Mouse (Mus musculus) left cerebral cortex, adult 11 months (tissue): ENCODE measurements around the gene C2cd4d.
A peak's percentile ranks its signal among the peaks of the same experiment; 100 is the strongest.

Source experiments
- DNase-seq: peaks from one replicate; pipeline ENCODE4 v3.0.0; 2022; ENCODE audit warnings: low spot score

The C2cd4d gene

DNA sequence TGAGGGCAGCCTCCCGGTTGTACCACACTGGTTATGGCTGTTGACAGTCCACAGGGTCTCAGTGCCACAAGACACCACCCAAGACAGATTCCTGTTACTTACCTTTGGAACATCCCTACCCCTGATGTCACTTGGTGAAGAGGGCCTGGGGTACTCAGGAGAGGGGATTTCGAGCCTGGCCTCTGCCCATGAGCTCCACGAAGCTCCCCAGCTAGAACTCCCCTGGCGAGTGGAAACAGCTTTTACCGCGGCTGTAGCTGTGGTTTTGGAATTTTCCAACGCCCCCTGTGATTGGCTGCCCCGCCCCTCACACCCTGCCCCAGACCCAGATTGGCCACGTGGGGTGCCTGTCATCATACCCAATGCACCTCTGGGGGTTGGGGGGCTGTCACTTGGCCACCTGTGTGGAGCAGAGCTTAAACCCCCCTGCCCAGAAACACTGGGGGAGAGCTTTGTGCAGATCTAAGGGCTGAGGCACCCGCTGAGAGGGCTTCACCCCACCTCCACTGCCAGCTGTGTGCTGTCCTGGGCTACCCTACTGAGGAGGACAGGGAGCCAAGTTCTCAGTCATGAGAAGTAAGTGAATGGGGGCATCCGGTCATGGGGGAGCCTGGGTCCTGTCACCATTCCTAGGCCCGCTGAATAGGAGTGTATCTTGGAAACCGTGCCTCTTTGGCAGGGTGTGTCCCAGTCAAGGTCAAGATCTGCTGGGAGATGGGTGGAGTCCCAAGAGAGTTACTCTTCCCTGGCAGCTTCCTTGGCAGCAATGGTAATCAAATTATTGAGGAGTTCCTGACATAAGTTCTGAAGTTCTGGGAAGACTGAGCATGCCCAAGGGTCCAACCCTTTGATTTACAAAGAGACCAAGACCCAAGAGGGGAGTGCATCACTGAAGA lies 15.0 kb downstream of the C2cd4d start:
- no peak for DNase-seq

DNA sequence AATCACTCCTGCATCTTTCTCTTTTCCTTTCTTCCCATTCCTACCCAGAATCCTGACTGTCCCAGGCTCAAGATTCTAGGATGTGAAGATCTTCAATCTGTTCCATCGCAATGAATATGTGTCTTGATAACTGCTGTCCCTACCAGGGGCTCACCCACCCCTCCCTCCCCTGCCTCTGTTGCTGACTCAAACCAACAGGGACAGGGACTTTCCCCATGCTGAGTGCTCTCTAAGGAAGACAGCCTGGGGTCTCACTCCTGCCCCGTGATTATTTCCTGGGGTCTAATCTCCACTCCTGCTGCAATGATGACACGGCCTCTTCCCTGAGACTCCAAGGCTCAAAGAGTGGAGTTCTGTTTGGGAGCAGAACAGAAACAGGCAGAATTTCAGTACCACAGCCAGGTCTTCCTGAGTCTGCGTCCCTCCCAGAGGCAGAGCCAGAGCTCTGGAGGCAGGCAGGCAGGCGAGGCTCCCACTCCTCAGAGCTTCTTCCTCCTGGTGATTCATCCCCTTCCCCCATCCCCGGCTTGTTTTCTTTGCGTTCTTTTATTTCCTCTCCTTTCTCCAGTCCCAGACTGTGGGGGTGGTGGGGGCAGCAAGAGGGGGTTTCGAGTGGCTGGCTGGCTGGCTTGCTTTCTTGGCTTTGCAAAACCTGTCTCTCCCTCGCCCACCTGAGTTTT lies 17.7 kb downstream of the C2cd4d start:
- DNase-seq: no peak

DNA sequence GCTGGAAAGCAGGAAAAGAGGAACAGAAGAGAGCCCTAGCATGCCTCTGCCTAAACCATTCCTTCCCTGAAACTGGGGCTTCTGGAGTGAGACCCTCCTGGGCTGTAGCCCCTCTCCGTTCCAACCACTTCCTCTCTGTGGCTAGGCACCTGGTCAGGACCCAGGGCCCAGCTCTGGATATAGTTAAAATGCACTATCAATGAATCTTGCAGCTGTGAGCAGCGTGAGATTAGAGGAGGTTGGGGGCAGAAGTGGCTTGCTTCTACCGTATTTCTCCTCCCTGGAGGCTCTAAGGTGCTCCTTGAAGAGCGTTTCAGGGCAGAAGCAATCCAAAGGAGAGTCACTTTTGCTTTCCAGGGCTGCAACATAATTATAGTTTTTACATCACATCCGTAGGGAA lies 20.1 kb downstream of the C2cd4d start:
- DNase-seq: no peak

DNA sequence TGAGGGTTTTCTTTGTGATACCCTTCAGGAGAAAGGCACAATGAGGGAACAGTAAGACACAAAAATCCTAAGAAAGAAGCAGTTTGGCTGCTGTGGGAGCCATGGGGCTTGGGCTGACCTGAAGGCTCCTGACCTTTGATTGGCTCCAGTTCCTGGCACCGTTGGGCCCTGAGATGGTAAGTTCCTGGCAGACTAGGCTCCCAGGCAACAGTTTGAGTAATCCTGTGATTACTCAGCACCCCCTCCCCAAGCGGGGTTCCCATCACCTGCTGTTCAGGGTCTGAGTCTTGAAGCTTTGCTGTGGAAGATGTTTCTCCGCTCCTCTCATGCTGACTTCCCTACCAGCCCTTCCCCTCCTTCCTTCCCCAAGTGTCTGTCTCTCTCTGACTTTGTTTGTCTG lies 21.2 kb downstream of the C2cd4d start:
- no peak for DNase-seq

DNA sequence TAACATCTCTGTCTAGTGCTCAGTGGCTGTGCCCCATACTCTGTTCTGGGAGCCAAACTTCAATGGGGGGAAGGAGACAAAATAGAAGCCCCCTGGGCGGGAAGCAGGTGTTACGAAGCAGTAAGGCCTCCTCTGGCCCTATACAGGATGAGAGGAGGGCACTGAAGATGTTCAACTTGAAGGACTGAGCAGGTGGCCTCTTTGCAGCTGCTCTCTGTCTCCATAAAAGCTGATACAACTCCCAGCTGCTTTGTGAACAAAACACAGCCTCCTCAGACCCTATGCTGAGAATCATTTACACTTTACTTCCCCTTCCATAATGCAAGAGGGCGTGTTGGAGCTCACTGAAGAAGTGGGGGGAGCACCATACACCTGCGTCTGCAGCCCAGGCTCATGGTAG lies 24.4 kb downstream of the C2cd4d start:
- DNase-seq: no peak

DNA sequence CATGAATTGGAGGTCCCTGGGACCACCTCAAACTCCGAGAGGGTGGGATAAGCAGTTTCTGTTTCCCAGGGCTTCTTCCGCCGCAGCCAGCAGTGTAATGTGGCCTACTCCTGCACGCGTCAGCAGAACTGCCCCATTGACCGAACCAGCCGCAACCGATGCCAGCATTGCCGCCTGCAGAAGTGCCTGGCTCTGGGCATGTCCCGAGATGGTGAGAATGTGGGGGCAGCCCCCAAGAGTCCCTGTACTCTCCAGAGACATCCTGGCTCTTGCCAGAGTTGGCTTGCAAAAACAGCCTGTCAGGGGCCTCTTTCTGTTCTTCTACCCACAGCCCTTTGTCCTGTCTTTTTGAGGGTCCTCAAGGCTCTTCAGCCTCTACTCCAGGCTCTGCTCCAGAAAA lies 25.2 kb downstream of the C2cd4d start:
- DNase-seq: no peak

DNA sequence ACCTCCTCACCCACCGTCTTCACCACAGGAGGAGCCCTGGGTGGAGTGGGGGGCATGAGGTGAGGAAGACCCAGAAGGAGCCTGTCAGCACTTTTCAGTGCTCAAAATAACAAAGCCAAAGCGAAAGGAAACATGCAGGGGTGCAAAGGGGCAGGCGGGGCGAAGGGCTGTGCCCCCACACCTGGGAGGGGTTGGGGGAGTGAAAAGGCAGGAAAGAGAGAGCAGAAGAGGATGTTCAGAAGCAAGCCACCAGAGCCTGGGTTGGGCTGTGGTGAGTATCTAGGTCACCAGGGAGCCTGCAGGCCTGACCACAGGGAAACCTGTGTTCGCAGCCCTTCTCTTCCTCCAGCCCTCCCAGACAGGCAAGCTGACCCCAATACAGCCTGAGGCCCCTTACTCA lies 25.8 kb downstream of the C2cd4d start:
- DNase-seq: no peak

DNA sequence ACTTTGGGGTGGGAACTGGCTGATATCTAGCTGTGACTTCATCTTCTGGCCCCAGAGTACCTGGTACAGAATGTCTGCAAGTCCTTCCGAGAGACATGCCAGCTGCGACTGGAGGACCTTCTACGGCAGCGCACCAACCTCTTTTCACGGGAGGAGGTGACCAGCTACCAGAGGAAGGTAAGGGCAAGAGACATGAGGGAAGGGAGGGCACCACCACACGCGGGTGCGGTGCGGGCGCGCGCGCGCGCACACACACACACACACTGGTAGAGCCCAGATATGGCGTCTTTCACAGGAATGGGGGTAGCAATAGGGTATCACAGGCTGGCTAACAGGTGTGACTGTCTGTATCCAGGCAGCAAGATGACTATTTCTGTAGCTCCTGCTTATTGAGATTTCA lies 27.2 kb downstream of the C2cd4d start:
- no peak for DNase-seq

DNA sequence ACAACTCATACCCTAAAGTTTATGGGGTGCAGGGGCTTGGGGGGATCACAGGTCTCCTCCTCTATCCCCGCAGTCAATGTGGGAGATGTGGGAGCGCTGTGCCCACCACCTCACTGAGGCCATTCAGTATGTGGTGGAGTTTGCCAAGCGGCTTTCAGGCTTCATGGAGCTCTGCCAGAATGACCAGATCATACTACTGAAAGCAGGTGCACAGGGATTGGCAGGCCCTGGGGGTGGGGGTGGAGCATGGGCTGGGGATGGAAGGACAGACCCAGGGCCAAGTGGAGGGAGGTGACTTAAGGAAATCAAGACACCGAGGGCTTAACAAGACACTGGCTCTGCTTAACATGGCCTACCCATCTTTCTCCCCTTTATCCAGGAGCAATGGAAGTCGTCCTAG lies 28.8 kb downstream of the C2cd4d start:
- no peak for DNase-seq

DNA sequence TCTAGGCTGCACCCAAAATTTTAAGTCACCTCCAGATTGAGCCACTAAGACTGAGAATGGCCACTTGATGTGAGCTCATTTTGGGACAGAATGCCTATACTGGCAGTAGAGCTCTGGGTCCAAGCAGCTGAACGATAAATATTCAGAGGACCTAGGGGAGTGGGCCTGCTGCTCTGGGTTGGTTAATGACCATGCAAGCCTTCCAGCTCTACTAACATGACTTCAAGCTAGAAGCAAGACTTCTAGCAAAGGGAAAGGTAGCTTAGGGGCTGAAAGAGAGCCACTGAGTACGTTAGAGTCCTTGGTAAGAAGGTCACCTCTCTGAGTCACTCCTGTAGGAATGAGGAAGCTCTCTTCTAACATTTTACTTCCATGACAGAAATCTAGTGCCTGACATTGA lies 29.9 kb downstream of the C2cd4d start:
- no peak for DNase-seq

DNA sequence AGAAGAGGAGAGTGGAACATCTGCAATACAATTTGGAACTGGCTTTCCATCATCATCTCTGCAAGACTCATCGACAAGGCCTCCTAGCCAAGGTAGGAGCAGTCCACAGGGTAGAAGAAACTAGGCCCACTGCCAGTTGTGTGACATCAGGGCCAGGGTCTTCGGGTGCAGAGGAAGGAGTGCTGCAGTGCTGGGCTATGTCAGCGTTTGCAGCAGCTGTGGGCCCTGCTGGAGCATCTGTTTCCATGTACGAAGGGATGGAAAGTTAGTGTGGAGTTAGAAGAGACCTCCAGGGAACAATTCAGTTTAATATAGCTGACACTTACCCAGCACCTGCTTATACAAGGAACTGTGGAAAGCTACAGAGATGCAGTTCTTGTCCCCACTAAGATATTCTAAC lies 30.8 kb downstream of the C2cd4d start:
- DNase-seq: no peak

DNA sequence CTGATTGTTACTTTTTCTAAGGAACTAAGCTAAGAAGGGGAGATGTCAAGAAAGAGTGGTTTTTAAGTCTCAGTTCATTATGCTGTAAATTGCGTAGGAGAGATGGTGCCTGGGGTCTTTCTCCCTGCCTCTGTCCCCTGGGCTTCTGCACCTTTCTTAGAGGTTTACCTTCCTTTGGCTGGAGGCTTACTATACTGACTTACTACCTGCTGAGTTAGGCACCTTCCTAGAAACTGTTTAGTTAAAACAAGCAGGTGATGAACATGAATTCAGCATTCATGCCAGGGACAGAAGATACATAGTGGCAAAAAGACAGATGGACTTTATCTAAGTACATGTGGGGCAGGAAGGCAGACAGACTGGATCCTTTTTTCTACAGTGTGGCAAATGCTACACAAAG lies 34.1 kb downstream of the C2cd4d start:
- DNase-seq: no peak

DNA sequence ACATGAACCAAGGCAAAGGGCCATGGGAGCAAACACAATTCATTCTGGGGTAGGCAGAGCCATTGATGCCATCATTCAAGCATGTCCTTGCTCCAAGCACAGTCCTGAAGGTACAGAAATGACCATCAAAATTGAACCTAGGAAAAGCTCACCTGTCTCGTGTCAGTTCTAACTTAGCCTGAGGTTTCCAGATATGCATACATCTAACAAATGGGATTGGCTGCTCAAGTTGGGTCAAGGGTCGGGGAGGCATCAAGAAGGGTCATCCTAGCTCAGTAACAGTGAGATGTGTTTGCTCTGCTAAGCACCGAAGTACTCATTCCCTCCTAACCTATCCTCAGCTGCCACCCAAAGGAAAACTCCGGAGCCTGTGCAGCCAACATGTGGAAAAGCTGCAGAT lies 34.6 kb downstream of the C2cd4d start:
- DNase-seq: no peak

DNA sequence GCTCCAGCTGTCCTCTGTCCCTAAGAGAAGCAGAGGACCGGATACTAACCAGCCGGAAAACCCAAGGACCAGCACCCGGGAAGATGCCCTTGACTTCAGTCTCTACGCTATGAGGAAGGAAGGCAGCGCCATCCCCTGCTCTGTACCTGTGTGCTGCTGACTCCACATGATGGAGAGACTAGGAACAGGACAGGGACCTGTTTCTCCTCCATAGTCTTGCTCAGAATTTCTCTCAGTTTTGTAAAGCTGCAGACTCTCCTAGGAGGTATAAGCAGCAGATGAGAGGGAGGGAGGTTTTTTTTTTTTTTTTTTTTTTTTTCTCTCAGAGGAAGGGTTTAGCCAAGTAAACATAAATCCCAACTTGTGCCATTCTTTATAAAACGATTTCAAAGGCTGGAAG lies 36.0 kb downstream of the C2cd4d start, which contains the start of gene Lingo4:
TSS of gene Lingo4 (plus strand) at position 301 of the 400 bp plus-strand sequence.
- no peak for DNase-seq

DNA sequence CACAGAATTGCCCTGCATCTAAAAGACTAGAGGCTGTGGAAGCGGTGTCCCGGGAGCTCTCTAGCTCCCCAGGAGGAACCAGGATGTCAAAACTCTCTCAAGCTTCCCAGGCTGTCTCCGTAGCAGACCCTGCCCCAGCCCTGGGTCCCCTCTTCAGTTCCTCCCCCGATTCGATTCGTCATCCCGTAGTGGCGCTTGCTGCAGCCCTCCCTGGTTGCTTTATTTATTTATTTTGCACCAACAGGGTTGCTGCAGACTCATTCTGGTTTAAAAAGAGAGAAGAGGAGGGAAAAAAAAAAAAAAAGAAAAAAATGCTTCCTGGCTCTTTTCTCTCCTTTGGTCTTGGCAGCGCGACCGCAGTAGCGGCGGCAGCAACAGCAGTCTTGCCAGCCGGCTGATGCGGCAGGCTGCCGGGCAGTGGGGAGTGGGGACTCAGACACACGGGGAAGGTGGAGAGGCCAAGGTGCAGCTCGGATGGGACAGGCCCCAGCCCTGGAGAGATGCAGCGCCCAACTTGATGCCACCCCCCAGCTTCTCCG lies 36.8 kb downstream of the C2cd4d start:
- no peak for DNase-seq

DNA sequence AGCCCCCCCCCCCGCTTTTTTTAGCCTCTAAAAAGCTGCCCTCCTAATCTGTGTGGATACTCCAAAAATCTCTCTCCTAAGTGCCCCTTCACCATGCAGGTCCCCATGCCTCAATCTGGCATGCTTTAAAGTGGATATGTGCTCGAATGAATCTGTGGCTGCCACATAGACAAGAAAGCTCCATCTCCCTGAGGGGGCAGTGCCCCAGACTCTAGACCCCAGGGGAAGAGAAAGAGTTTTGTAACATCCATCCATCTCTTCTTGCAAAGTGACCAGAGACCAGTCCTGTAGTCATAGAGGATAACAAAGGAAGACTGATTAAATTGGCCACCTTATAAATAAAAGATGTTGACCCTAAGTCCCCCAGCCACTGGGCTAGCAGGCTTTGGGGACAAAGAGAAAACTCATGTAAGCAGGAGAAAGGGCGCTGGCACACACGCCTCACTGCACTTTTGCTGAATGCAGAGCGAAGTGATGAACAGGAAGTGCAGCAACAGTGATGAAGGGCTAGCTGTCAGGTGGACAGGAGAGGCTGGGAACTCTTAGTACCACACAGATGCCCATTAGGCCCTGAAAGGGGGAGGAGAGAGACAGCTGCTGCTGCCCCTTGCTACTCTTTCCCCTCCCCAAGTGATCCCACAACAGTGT lies 37.5 kb downstream of the C2cd4d start:
- DNase-seq: no peak

DNA sequence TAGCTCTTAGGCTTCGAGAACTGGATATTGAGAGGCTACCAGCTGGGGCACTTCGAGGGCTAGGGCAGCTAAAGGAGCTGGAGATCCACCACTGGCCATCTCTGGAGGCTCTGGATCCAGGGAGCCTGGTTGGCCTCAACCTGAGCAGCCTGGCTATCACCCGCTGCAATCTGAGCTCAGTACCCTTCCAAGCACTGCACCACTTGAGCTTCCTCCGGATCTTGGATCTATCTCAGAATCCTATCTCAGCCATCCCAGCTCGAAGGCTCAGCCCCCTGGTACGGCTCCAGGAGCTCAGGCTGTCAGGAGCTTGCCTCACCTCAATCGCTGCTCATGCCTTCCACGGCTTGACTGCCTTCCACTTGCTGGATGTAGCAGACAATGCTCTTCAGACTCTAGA lies 40.2 kb downstream of the C2cd4d start:
- no peak for DNase-seq

DNA sequence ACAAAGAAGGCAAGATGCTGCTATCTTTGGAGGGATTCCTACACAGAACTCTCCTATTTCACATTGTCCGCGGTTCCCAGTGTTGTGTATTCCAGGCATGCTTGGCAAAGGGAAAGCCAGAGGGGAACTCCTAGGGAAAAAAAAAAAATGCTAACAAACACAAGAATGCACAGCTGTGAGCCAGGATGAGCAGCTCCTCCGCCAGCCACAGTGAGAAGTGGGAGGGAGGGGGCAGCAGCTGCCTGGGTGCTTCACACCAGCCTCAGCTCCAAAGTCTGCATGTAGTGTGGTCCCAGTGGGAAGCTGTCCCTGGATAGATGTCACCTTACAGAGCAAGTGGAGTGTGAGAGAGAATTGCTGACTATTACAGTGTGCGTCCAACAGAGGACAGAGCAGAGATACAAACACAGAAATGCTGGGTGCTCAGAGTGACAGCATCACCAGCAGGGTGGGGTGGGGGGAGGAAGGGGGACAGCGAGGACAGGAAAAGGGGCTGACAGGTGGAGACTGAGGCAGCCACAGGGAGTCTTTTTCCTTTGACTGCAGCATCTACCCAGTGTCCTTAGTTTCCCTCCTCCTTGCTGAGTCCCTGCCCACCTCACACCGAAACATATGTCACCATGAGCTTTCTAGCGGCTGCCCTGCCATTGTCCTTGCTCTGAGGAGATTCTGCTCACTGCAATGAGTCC lies 42.3 kb downstream of the C2cd4d start:
- DNase-seq: peak; percentile 35

DNA sequence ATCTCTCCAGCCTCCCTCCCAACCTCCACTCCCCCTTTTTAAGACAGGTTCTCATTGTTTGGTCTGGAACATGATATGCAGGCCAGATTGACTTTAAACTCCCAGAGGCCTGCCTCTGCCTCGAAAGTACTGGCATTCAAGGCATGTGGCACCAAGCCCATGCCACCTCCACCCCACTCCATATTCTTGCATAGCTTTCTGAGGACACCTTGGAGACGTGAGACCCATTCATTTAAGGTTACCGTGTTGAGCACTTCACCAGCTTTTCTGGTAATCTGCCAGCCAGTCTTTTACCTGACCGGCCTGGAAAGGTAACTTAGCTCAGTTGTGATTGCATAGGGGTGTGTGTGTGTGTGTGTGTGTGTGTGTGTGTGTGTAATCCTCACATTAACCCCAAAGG lies 43.3 kb downstream of the C2cd4d start:
- DNase-seq: no peak

DNA sequence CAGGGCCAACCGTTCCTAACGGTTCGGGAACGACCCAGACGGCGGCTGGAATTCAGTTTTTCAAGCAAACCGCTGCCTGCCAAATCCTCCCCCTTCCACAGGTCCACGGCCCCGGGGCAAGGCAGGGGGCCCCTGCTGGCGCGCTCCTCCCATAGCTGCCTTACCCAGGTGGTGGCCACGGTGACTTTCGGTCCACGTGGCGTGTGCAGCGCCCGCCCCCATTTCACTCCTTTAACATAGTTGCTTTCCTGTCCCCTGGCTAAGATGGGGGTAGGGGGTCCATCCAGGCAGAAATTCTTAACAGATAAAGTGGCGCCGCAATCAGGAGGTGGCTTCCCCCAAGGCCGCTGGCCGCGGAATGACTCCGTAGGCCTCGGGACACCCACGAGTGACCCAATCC lies 50.3 kb downstream of the C2cd4d start:
- peak; percentile 27 for DNase-seq

DNA sequence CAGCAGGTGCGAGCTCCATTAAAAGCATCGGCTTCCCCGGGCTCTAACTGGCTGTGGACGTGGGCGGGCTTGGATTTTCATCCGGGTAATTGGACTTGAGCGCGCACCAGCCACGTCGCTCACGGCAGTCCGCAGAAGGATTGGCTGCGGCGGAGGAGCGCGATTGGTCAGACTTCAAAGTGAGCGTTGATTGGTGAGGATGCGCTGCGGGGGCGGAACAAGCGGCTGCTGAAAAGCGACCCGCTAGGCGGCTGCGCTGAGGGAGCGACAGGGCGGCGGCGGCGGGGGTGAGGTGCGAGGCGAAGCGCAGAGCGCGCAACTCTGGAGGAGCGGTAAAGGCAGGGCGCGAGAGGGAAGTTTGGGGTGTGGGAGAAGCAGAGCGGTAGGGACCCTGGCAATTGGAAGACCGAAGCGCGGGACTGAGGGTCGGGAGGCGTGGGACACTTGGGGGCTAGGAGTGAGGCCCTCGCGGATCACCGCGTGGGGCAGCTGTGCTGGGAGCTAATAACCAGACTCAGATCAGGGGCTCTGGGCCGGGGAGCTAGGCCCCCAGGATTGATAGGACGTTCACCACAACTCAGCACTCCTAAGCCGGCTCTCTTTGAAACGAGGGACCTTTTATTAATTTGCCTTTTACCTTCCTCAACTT lies 50.9 kb downstream of the C2cd4d start, which contains the start of gene Tdrkh:
TSS of gene Tdrkh (plus strand) at position 243 of the 649 bp plus-strand sequence.
- peak; percentile 97 for DNase-seq
